Mouse (Mus musculus) stomach, embryonic 15.5 days (tissue): ENCODE data around the gene Wdr66. TPM values are rescaled to one million over a fixed set of nuclear protein-coding genes. Genes with fewer than 3 reads are reported as not detected.
"Not testable (repeated sequence)": the region's sequence is repeated elsewhere in the genome, so short reads cannot be mapped to it uniquely, and the experiment has no call there.

Experiments used
- ATAC-seq: fragments of 200-750 bp; cut with Nextera tagmentation; 2 replicates; pipeline ENCODE4 v1.8.0; 2017; ENCODE audit warnings: low read depth, moderate number of reproducible peaks, moderate TSS enrichment; ENCODE audit not compliant: insufficient read depth, low FRiP score
- H3K27ac ChIP-seq: fragments of 300-500 bp; sonication (generic); 2 replicates; pipeline ENCODE4 v1.5.1; 2015; ENCODE audit warnings: mild to moderate bottlenecking, inconsistent platforms
- H3K27me3 ChIP-seq: fragments of 300-500 bp; sonication (generic); replicated peaks from 2 replicates; pipeline ENCODE4 v1.6.1; 2015; ENCODE audit warnings: inconsistent platforms
- H3K36me3 ChIP-seq: fragments of 300-500 bp; sonication (generic); 2 replicates; pipeline ENCODE4 v1.6.1; 2015; ENCODE audit warnings: inconsistent platforms
- H3K4me1 ChIP-seq: fragments of 300-500 bp; sonication (generic); 2 replicates; pipeline ENCODE4 v1.6.1; 2015; ENCODE audit warnings: inconsistent platforms
- H3K4me2 ChIP-seq: fragments of 300-500 bp; sonication (generic); 2 replicates; pipeline ENCODE4 v1.6.1; 2015; ENCODE audit warnings: mild to moderate bottlenecking, inconsistent platforms
- H3K4me3 ChIP-seq: fragments of 300-500 bp; sonication (generic); replicated peaks from 2 replicates; pipeline ENCODE4 v1.5.1; 2015; ENCODE audit warnings: inconsistent platforms
- H3K9ac ChIP-seq: fragments of 300-500 bp; sonication (generic); 2 replicates; pipeline ENCODE4 v1.6.1; 2015; ENCODE audit warnings: inconsistent platforms
- H3K9me3 ChIP-seq: fragments of 300-500 bp; sonication (generic); 2 replicates; pipeline ENCODE4 v1.6.1; 2016; ENCODE audit warnings: inconsistent platforms
- WGBS: fragments of 180-500 bp; shearing (Covaris S2); methylation state at CpG from one replicate; pipeline ENCODE4 v1.1.7; 2015; 5-methylcytosine and 5-hydroxymethylcytosine counted together
- polyA plus RNA-seq: library from polyadenylated mRNA; unstranded; fragments of >200 nt; fragmentation: Nextera tagmentation; extraction: Ambion mirVana; gene quantifications from 2 replicates; pipeline ENCODE4 v1.2.1, GENCODE M21; 2015

The Wdr66 gene
- 0.86 and 0.92 TPM in 2 replicates for polyA plus RNA-seq

DNA sequence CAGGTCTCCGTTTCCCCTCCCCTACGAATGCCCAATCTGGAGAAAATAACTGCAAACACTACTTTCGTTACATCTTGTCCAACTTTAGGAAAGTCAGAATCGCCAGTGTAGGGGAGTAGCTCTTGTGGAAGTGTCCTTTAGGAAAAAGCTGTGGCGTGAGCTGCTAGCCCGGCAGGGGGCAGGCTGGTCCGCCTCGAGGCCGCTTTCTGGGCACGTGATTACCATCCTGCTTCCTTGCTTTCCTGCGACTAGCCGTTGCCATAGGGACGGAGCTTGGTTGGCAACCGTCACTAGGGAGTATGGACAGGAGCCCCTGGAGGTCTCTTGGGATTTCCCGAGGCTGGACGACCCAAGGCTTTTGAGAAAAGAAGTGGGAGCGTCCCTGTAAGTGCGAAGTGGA lies at the start of gene Wdr66:
Gene Wdr66 (plus strand): TSS at position 269 of the 400 bp plus-strand sequence.
- 2% methylated on average over 18 of the region's 18 CpGs for WGBS
- Histone ChIP-seq H3K4me1 (peaks cover 3% of the 10 kb centered on the region; the same call in 1 of the 2 replicates), H3K4me3 (peak within 1 kb of the TSS; percentile 25), H3K4me2 (peak within 1 kb of the TSS; percentile 63), H3K36me3 (no peaks in the 10 kb centered on the region), H3K9me3 (no peaks in the 10 kb centered on the region), H3K27ac (no peak within 1 kb of the TSS), H3K27me3 (no peaks in the 10 kb centered on the region), H3K9ac (no peak within 1 kb of the TSS)
- ATAC-seq: peak; percentile 78; the same call in 1 of the 2 replicates

DNA sequence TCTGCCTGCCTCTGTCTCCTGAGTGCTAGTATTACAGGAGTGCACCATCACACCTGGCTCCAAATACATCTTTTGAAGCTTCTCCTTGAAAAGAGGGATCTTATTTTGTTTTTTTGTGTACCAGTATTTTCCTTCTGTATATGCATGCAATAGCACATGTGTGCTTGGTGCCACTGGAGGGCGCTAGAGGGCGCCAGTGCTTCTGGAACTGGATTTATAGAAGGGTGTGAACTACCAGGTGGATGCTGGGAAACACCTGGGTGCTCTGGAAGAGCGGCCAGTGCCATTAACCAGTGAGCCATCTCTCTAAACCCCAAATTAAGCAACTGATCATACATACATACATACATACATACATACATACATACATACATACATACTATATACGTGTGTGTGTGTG lies 49.1 kb upstream of the Wdr66 start:
- not testable (repeated sequence) for H3K4me3 ChIP-seq, ATAC-seq, H3K4me1 ChIP-seq, H3K9me3 ChIP-seq, H3K36me3 ChIP-seq, H3K4me2 ChIP-seq, H3K27ac ChIP-seq, H3K27me3 ChIP-seq, H3K9ac ChIP-seq
- 38% methylated on average over 4 of the region's 4 CpGs for WGBS

GRCm38 (mm10) chr5:123203591-123203990 lies 48.3 kb upstream of the Wdr66 start:
- not testable (repeated sequence) for H3K27ac ChIP-seq, H3K4me2 ChIP-seq, H3K4me3 ChIP-seq, H3K9me3 ChIP-seq, H3K4me1 ChIP-seq, ATAC-seq, H3K36me3 ChIP-seq, H3K27me3 ChIP-seq, H3K9ac ChIP-seq
- 83% methylated on average over 7 of the region's 7 CpGs for WGBS

DNA sequence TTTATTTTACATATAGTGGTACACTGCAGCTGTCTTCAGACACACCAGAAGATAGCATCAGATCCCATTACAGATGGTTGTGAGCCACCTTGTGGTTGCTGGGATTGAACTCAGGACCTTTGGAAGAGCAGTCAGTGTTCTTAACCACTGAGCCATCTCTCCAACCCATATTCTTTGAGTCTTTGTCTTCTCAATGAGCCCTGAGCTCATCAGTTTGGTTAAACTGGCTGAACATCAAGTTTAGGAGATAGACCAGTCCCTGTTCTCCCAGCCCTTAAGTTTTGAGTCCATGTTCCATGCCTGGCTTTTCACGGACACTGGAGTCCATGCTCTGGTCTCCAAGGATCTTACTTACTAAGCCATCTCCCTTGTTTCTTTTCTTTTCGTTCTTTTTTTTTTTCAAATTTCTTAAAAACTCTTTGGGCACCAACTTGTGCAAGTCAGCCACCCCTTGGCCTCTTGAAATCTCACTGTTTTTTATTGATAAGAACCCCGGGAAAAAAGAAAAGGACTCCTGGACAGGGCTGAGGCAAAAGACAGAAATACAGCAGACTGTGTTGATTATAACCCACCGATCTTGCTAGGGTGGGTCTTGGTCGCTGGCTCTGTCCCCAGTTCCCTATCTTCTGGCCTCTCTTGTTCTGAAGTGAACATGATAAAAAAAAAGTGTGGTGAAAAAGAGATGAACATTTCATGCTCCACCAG lies 29.4 kb upstream of the Wdr66 start:
- WGBS: 66% methylated on average over 4 of the region's 5 CpGs
- not testable (repeated sequence) for H3K4me2 ChIP-seq, H3K36me3 ChIP-seq, H3K27ac ChIP-seq, H3K4me3 ChIP-seq, H3K9ac ChIP-seq, H3K9me3 ChIP-seq, H3K4me1 ChIP-seq, H3K27me3 ChIP-seq
- ATAC-seq: peak; percentile 39; the same call in 1 of the 2 replicates

DNA sequence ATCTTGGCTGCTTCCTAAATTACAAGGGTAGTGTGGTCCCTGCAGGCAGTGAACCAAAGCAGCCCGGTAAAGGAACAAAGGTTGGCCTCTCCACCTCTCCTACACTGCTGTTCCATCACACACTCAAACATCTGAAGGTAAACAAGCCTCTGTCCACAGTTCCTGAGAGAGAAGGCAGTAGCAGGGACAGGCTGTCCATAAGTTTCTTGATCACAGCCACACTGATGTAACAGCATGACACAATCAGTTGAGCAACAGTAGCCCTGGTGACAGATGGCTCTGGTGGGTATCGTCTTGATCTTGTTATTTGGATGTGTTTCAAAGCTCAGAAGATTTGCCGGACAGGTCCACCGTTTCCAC lies 28.9 kb upstream of the Wdr66 start:
- no peak overlapping the region for H3K27ac ChIP-seq
- H3K27me3 ChIP-seq: no peaks in the 10 kb centered on the region
- peak; percentile 43; the same call in 1 of the 2 replicates for ATAC-seq
- no peaks in the 10 kb centered on the region for H3K4me1 ChIP-seq
- no peaks in the 10 kb centered on the region for H3K36me3 ChIP-seq
- H3K9me3 ChIP-seq: no peaks in the 10 kb centered on the region
- H3K4me2 ChIP-seq: no peak overlapping the region
- no peak overlapping the region for H3K9ac ChIP-seq
- 64% methylated on average over 4 of the region's 4 CpGs for WGBS
- no peak overlapping the region for H3K4me3 ChIP-seq

- H3K4me3 ChIP-seq, ATAC-seq, H3K27me3 ChIP-seq, H3K4me2 ChIP-seq, H3K4me1 ChIP-seq, H3K9me3 ChIP-seq, H3K27ac ChIP-seq, H3K36me3 ChIP-seq, H3K9ac ChIP-seq: not testable (repeated sequence)
- 63% methylated on average over 5 of the region's 6 CpGs for WGBS
Measured at GRCm38 (mm10) chr5:123223861-123224260, 28.0 kb upstream of the Wdr66 start.

DNA sequence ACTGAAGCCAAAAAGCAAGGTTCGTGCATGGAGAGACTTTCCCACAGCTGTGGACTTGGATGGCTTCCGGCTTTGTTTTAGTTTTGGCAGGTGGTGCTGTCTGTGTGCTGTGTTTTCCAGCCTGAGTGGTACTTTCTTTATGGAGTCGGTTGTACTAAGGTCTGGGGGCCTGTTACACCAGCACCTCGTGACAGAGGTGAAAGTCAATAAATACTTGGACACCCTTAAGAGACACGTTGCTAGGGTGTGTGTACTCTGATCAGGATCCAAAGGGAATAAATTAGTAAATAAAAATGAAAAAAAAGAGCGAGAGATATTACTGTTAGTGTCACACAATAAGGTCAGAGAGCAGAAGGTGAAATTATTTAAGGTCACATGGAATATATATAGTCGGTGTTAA lies 25.1 kb upstream of the Wdr66 start:
- ATAC-seq: no peak
- no peak overlapping the region for H3K9ac ChIP-seq
- peaks cover 4% of the 10 kb centered on the region for H3K4me1 ChIP-seq
- H3K4me2 ChIP-seq: no peak overlapping the region
- no peak overlapping the region for H3K4me3 ChIP-seq
- H3K27me3 ChIP-seq: no peaks in the 10 kb centered on the region
- no peaks in the 10 kb centered on the region for H3K9me3 ChIP-seq
- WGBS: 85% methylated on average over 7 of the region's 7 CpGs
- no peak overlapping the region for H3K27ac ChIP-seq
- H3K36me3 ChIP-seq: no peaks in the 10 kb centered on the region

DNA sequence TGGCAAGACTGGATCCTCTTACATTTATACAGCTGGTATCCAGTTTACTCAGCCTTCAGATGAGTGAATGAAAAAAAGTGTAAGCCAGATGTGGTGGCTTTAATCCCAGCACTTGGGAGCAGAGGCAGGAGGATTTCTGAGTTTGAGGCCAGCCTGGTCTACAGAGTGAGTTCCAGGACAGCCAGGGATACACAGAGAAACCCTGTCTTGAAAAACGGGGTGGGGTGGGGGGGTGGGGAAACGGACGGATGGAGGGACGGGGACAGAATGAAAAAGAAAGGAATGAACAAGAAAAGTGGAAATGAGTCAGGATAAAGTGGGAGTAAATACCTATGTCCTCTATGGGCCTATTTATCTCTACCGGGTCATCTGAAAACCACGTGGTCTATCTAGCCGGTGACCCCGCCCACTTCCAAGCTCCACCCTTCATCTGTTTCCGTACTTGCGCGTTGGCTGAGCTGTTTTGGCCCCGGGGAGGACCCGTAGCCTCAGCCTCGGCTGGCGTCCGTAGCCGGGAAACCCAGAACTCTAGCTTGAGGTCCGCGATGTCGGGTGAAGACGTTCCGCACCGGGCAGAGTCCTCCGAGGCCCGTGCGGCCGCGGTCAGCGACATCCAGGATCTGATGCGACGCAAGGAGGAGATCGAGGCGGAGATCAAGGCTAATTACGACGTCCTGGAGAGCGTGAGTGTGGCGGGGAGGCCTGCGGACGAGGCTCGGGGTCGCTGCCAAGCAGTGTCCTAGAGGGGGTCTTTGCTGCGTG lies 24.0 kb upstream of the Wdr66 start:
- Histone ChIP-seq H3K9ac (peak overlapping the region; percentile 93), H3K36me3 (no peaks in the 10 kb centered on the region), H3K27me3 (no peaks in the 10 kb centered on the region), H3K4me3 (peak overlapping the region; percentile 89), H3K27ac (no peak overlapping the region; the same call in 1 of the 2 replicates), H3K4me1 (peaks cover 4% of the 10 kb centered on the region), H3K4me2 (peak overlapping the region; percentile 66), H3K9me3 (no peaks in the 10 kb centered on the region)
- ATAC-seq: peak; percentile 87
- WGBS: 1% methylated on average over 42 of the region's 42 CpGs

DNA sequence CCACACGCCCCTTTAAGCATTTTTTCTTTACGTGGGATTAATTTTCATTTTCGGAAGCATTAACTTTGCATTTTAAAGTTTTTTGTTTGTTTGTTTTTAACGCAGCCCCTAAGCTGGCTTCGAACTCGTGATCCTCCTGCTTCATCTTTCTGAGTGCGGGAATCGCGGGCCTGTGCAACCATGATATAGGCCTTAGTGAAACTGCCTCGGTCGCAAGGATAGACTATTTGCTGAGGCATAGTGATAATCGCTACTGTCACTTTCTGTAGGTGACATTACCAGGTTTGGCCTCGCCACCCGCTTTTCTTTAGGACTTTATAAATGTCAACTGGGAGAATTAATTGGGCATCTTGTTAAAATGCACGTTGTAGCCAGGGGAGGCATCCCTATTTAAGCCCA lies 23.4 kb upstream of the Wdr66 start:
- H3K4me3 ChIP-seq: peak overlapping the region; percentile 89
- H3K4me2 ChIP-seq: peak overlapping the region; percentile 66
- H3K27ac ChIP-seq: no peak overlapping the region; the same call in 1 of the 2 replicates
- H3K9ac ChIP-seq: peak overlapping the region; percentile 93
- H3K4me1 ChIP-seq: peaks cover 4% of the 10 kb centered on the region
- H3K9me3 ChIP-seq: no peaks in the 10 kb centered on the region
- WGBS: 4% methylated on average over 15 of the region's 15 CpGs
- no peaks in the 10 kb centered on the region for H3K27me3 ChIP-seq
- ATAC-seq: no peak
- no peaks in the 10 kb centered on the region for H3K36me3 ChIP-seq

- Histone ChIP-seq H3K9me3 (no peaks in the 10 kb centered on the region), H3K4me2 (peak overlapping the region; percentile 66; the same call in 1 of the 2 replicates), H3K4me1 (peaks cover 4% of the 10 kb centered on the region), H3K27me3 (no peaks in the 10 kb centered on the region), H3K9ac (no peak overlapping the region), H3K27ac (no peak overlapping the region), H3K4me3 (no peak overlapping the region), H3K36me3 (no peaks in the 10 kb centered on the region)
- no peak for ATAC-seq
- 84% methylated on average over 6 of the region's 6 CpGs for WGBS
Measured at GRCm38 (mm10) chr5:123229296-123229695, 22.6 kb upstream of the Wdr66 start.

DNA sequence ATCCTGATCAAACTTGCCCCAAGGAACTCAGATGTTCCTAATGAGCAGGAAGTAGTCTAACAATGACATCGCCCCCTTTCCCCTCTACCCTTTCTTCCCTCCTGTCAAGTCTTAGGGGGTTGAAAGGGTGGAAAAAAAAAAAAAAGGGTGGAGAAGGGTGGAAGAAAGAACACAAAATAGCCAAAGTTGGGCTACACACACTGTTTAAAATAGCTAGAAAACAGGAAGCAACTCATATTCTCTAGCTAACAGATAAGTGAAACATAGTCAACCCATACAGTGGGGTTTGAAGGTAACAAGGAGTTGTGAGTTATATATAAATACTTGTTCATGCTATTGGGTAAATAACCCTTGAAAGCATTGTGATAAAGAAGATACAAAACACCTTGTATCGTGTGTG lies 19.7 kb upstream of the Wdr66 start:
- Histone ChIP-seq H3K36me3 (peaks cover 8% of the 10 kb centered on the region; the same call in 1 of the 2 replicates), H3K9ac (no peak overlapping the region), H3K9me3 (no peaks in the 10 kb centered on the region), H3K27me3 (no peaks in the 10 kb centered on the region), H3K4me2 (no peak overlapping the region), H3K27ac (no peak overlapping the region), H3K4me3 (no peak overlapping the region), H3K4me1 (peaks cover 4% of the 10 kb centered on the region)
- no peak for ATAC-seq
- WGBS: 83% methylated on average over 2 of the region's 2 CpGs

- Histone ChIP-seq H3K36me3 (peaks cover 11% of the 10 kb centered on the region), H3K9me3 (no peaks in the 10 kb centered on the region), H3K4me2 (no peak overlapping the region), H3K9ac (no peak overlapping the region), H3K4me3 (no peak overlapping the region), H3K27me3 (no peaks in the 10 kb centered on the region), H3K4me1 (no peaks in the 10 kb centered on the region), H3K27ac (no peak overlapping the region)
- WGBS: 26% methylated on average over 2 of the region's 2 CpGs
- no peak for ATAC-seq
Measured at GRCm38 (mm10) chr5:123235731-123236130, 16.2 kb upstream of the Wdr66 start.
